Mouse (Mus musculus) WW6 (cell line): ENCODE data around the gene Ppfia2.

Experiments
- DNase-seq: peaks from one replicate; pipeline ENCODE4 v3.0.0-alpha.2; 2013; ENCODE audit warnings: low read depth, low spot score

Ppfia2 gene

DNA sequence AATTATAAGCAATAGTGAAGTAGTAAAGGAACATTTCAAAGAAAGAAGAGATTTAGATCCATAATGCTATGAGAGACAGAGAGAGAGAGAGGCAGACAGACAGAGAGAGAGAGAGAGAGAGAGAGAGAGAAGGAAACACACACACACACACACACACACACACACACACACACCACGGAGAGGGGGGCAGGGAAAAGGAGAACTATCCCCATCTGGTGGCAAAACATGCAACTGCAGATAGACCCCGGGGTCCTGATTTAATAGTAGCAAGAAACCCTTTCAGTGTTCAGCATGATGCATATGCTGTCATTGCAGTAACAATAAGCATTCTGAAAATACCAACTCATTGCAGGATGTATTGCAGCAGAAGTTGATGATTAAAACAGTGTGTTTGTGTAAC lies 442.9 kb downstream of the Ppfia2 start:
- DNase-seq = no peak

DNA sequence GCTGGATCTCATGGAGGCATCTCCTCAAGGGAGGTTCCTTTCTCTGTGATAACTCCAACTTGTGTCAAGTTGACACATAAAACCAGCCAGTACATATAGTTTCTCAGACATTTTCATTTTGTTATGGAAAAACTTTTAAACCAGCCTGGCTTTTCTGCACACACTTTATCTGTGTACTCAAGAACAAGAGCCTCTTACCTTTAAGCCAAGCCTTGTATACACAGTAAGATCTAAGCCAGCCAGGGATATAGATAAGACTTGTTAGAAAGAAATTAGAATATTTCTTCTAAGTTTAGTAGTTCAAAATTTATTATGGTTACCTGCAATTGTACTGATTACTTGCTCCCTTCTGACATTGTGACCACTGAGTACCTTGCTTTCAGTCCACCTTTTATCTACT lies 444.1 kb downstream of the Ppfia2 start:
- DNase-seq = no peak

GRCm38 (mm10) chr10:106914822-106915221 lies 444.7 kb downstream of the Ppfia2 start:
- DNase-seq = no peak

- no peak for DNase-seq
These were observed 454.2 kb downstream of the Ppfia2 start for GRCm38 (mm10) chr10:106924334-106924733.

GRCm38 (mm10) chr10:106924798-106925197 lies 454.7 kb downstream of the Ppfia2 start:
- no peak for DNase-seq

- DNase-seq = no peak
These were observed 458.6 kb downstream of the Ppfia2 start for GRCm38 (mm10) chr10:106928576-106929332.

DNA sequence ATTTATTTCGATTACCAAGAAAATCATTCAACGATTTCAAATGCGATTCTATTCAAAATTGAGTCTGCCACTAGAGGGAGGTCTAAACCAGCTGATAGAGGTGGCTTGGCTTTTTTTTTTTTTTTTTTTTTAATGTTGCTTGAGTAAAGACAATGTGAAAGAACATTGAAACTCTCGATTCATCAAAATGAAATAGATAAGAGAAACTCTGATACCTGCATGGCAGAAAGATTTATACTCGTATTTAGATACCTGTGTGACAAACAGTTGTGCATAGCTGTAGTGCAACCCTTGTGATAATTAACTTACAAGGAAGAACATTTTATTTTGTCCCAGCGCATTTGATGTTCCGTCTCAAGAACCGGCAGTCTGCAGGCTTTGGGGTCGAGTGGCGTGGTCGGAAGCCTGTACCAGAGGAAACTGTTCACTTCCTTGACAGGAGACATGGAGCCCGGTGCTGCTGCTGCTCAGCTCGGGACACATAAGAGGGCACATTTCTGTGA lies 462.5 kb downstream of the Ppfia2 start:
- no peak for DNase-seq

DNA sequence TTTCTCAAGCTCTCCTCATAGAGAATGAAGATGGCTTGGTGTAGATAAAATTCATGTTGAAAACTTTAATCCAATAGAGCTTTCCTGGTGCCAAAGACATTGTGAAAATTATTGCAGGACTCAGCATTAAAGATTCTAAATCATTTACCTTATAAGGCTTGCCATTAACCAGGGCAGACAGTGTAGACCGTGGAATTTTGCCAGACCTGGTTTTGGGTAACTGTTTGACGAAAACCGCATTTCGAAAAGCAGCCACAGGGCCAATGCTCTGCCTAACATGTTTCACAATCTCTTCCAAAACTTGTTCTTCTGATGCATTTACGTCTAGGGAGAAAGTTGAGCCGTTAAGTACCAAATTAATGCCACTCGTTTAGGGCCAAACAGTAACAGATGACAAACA lies 466.9 kb downstream of the Ppfia2 start:
- DNase-seq = no peak

GRCm38 (mm10) chr10:106938851-106939250 lies 468.7 kb downstream of the Ppfia2 start:
- DNase-seq = no peak

- DNase-seq = no peak
These were observed 469.3 kb downstream of the Ppfia2 start for GRCm38 (mm10) chr10:106939441-106939840.

DNA sequence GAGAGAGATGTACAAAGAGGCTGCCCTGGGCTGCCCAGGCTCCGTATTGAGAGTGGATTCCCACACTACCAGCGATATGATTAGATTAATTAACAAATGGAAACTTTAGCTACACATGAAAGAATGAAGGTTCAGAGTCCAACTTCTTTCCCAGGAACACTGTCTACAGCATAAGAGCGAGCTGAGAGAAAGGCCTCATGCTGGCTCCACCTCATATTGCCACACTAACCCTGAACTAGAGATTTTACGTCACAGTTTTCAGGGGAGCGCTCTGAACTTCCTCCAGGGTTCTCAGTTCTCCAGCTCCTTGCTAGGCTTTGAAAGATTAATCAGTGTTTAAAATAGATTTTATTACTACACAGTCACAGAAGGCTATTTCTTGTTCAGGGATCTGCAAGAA lies 471.2 kb downstream of the Ppfia2 start:
- DNase-seq = no peak

DNA sequence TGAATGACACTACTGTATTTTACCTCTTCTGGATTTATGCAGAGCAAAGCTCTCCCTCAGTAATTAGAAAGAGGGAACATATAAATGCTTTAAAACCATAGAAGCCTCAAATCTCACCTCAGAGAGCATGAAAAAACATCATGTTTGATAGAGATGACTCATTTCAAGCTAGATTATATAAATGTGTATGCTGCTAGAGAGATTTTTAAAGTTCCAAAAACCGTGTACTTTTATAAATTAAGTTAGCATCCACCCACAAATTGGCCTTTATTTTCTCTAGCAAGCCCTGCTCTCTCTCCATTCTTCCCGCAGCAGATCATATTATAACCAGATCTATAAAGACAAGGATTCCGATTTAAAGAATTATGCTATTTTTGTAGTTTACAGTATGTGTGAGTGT lies 488.9 kb downstream of the Ppfia2 start:
- DNase-seq = no peak

DNA sequence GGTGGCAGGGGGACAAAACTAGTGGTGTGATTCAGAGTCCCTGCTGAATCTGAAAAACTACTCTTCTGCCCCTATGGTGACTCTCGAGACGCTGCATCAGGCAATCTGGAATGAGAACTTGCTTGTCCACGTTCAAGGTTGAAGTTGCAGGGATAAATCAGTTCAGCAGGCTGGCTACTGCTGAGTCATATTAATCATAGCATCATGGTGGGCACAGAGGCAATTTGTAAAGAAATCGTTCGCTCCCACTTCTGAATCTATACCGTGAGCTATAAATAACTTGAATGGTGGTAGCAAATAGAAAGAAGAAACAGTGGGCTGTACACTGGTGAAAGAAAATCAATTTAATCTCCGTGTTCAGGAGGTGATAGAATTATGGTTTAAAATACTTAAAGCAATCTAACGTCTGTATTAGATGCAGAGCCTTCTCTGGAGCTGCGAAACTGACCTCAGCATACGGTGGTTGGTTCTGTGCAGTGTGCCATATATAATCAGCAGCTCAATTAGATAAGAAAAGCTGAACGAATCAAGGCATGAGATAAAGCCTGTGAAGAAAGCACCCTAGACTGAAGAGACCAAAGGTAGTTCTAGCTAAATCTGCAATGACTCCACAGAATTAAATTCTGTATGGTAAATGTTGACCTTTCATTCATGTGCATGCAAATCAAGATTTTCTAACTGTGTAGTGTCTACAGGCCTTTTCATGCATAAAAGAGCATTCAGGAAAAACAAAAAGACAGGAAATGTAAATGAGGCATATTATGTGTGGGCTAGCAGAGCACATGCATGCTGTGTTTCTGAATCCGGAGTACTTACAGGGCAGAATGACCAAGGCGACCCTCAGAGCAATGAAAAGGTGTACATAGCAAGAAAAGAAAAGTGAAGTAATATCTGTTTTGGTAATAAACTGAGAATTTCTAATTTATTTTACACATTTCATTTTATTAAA lies 505.3 kb downstream of the Ppfia2 start:
- no peak for DNase-seq
